Mouse (Mus musculus) bone marrow macrophage, adult 2 months (primary cell): ENCODE results near the gene 4921507P07Rik.

ENCODE experiments used
- CTCF ChIP-seq: IDR thresholded peaks from 2 replicates; pipeline ENCODE4 v1.5.1; 2012; ENCODE audit warnings: low read depth, mild to moderate bottlenecking, low read length, moderate library complexity
- POLR2A ChIP-seq: IDR thresholded peaks from 2 replicates; pipeline ENCODE4 v1.6.1; 2012; ENCODE audit warnings: mild to moderate bottlenecking, low read depth, low read length, borderline replicate concordance

DNA sequence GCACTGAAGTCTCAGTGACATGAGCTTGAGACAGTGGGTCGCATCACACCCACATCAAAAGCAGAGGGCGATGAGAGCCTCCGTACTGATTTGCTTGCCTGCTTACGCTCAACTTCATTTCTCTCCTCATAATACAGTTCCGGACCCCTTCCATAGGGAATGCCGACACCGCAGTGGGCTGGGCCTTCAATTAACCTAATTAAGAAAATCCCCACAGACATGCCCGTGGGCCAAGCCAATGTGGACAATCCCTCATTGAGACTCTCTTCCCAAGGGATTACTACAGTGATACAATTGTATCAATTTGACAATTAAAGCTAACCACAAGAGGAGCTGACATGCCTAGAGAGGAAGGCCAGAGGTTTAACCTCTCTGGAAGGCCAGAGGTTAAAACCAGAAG, 70.6 kb downstream of the 4921507P07Rik start:
- no peak for TF ChIP-seq POLR2A
- no peak for TF ChIP-seq CTCF
